Mouse (Mus musculus) bone marrow macrophage, adult 2 months (primary cell): Measurements from ENCODE around the gene Eif4h.

Experiments
- CTCF ChIP-seq: IDR thresholded peaks from 2 replicates; pipeline ENCODE4 v1.5.1; 2012; ENCODE audit warnings: low read depth, mild to moderate bottlenecking, low read length, moderate library complexity
- POLR2A ChIP-seq: IDR thresholded peaks from 2 replicates; pipeline ENCODE4 v1.6.1; 2012; ENCODE audit warnings: mild to moderate bottlenecking, low read depth, low read length, borderline replicate concordance

- TF ChIP-seq POLR2A (no peak), CTCF (peak; percentile 58; the same call in 1 of the 2 replicates)
These were observed 29.2 kb upstream of the Eif4h start for GRCm38 (mm10) chr5:134668495-134668894.
